Mouse (Mus musculus) urinary bladder, adult 2 months (tissue): ENCODE data around the gene Tmed1. TPM values are rescaled to one million over a fixed set of nuclear protein-coding genes. Genes with fewer than 3 reads are reported as not detected.
"Not testable (repeated sequence)": the region's sequence is repeated elsewhere in the genome, so short reads cannot be mapped to it uniquely, and the experiment has no call there.

Source experiments
- DNase-seq: peaks from one replicate; pipeline ENCODE4 v3.0.0; 2022; ENCODE audit warnings: low spot score
- polyA plus RNA-seq: library from polyadenylated mRNA; depleted of rRNA; stranded (reverse); fragments of >200 nt; gene quantifications from 2 replicates; pipeline ENCODE4 v1.2.3, GENCODE M21; 2012; rRNA removed

The Tmed1 gene
- polyA plus RNA-seq, 1 experiment, result 36.4 TPM

GRCm38 (mm10) chr9:21472913-21473312 lies 37.1 kb downstream of the Tmed1 start:
- no peak for DNase-seq

- DNase-seq, result no peak
These were observed 40.7 kb downstream of the Tmed1 start for GRCm38 (mm10) chr9:21469032-21470024.

- not testable (repeated sequence) for DNase-seq
These were observed 45.5 kb downstream of the Tmed1 start for GRCm38 (mm10) chr9:21464565-21464928.

- DNase-seq, result no peak
These were observed 46.1 kb downstream of the Tmed1 start for GRCm38 (mm10) chr9:21463766-21464564.

- DNase-seq, result no peak
These were observed 46.9 kb downstream of the Tmed1 start for GRCm38 (mm10) chr9:21463138-21463590.

- DNase-seq, result no peak
These were observed 49.6 kb downstream of the Tmed1 start for GRCm38 (mm10) chr9:21460400-21460940.

GRCm38 (mm10) chr9:21458821-21459220 lies 51.2 kb downstream of the Tmed1 start:
- no peak for DNase-seq

Other genes starting within 250 kb of the Tmed1 start
- gene Atg4d, start 245.0 kb downstream of the Tmed1 start, polyA plus RNA-seq, result 23.6 and 27.3 TPM in 2 replicates
- 31.0 and 31.8 TPM in 2 replicates for gene Kri1, start 222.3 kb downstream of the Tmed1 start, polyA plus RNA-seq
- 17.9 and 18.2 TPM in 2 replicates for gene Cdkn2d, start 218.8 kb downstream of the Tmed1 start, polyA plus RNA-seq
- gene Ap1m2, start 197.9 kb downstream of the Tmed1 start, polyA plus RNA-seq, result 40.7 and 46.5 TPM in 2 replicates
- 136 and 143 TPM in 2 replicates for gene Slc44a2, start 189.6 kb downstream of the Tmed1 start, polyA plus RNA-seq
- gene Ilf3, start 142.4 kb downstream of the Tmed1 start, polyA plus RNA-seq, result 43.9 and 48.5 TPM in 2 replicates
- gene Qtrt1, start 98.4 kb downstream of the Tmed1 start, polyA plus RNA-seq, result 32.2 and 38.8 TPM in 2 replicates
- 76.4 and 91.4 TPM in 2 replicates for gene Dnm2, start 85.3 kb downstream of the Tmed1 start, polyA plus RNA-seq
- 5.5 and 5.7 TPM in 2 replicates for gene AB124611, start 15.9 kb upstream of the Tmed1 start, polyA plus RNA-seq
- 36.1 and 50.3 TPM in 2 replicates for gene Carm1, start 36.6 kb upstream of the Tmed1 start, polyA plus RNA-seq
- 30.5 and 32.5 TPM in 2 replicates for gene Timm29, start 82.5 kb upstream of the Tmed1 start, polyA plus RNA-seq
- gene Yipf2, start 82.6 kb upstream of the Tmed1 start, polyA plus RNA-seq, result 29.9 and 33.8 TPM in 2 replicates
- gene Smarca4, start 105.9 kb upstream of the Tmed1 start, polyA plus RNA-seq, result 56.6 and 63.0 TPM in 2 replicates
- gene Ldlr, start 213.2 kb upstream of the Tmed1 start, polyA plus RNA-seq, result 29.2 and 35.7 TPM in 2 replicates